Mouse (Mus musculus) midbrain, embryonic 13.5 days (tissue): ENCODE results near the gene Rgl2. TPM values are rescaled to one million over a fixed set of nuclear protein-coding genes. Genes with fewer than 3 reads are reported as not detected.

Experiments
- ATAC-seq: fragments of 200-750 bp; cut with Nextera tagmentation; 2 replicates; pipeline ENCODE4 v1.8.0; 2017; ENCODE audit warnings: mild to moderate bottlenecking, moderate TSS enrichment, moderate library complexity
- H3K27ac ChIP-seq: fragments of 300-500 bp; sonication (generic); 2 replicates; pipeline ENCODE4 v1.5.1; 2015; ENCODE audit warnings: inconsistent platforms, mild to moderate bottlenecking, moderate library complexity
- H3K27me3 ChIP-seq: fragments of 300-500 bp; sonication (generic); 2 replicates; pipeline ENCODE4 v1.6.1; 2015; ENCODE audit warnings: mild to moderate bottlenecking, inconsistent platforms
- H3K36me3 ChIP-seq: fragments of 300-500 bp; sonication (generic); 2 replicates; pipeline ENCODE4 v1.6.1; 2015; ENCODE audit warnings: mild to moderate bottlenecking, inconsistent platforms
- H3K4me1 ChIP-seq: fragments of 300-500 bp; sonication (generic); replicated peaks from 2 replicates; pipeline ENCODE4 v1.6.1; 2015; ENCODE audit warnings: inconsistent platforms
- H3K4me2 ChIP-seq: fragments of 300-500 bp; sonication (generic); replicated peaks from 2 replicates; pipeline ENCODE4 v1.6.1; 2015; ENCODE audit warnings: moderate library complexity, mild to moderate bottlenecking, inconsistent platforms
- H3K4me3 ChIP-seq: fragments of 300-500 bp; sonication (generic); replicated peaks from 2 replicates; pipeline ENCODE4 v1.5.1; 2015; ENCODE audit warnings: mild to moderate bottlenecking, inconsistent platforms
- H3K9ac ChIP-seq: fragments of 300-500 bp; sonication (generic); replicated peaks from 2 replicates; pipeline ENCODE4 v1.6.1; 2015; ENCODE audit warnings: mild to moderate bottlenecking, inconsistent platforms
- H3K9me3 ChIP-seq: fragments of 300-500 bp; sonication (generic); 2 replicates; pipeline ENCODE4 v1.6.1; 2016; ENCODE audit warnings: mild to moderate bottlenecking, inconsistent platforms
- WGBS: fragments of 180-500 bp; shearing (Covaris S2); methylation state at CpG from one replicate; pipeline ENCODE4 v1.1.7; 2015; 5-methylcytosine and 5-hydroxymethylcytosine counted together
- polyA plus RNA-seq: library from polyadenylated mRNA; unstranded; fragments of >200 nt; fragmentation: Nextera tagmentation; extraction: Ambion mirVana; gene quantifications from 2 replicates; pipeline ENCODE4 v1.2.1, GENCODE M21; 2015

The Rgl2 gene
- polyA plus RNA-seq, 1 experiment from 2014 or later = 56.9 TPM

GRCm38 (mm10) chr17:33954646-33955554 is 25.6 kb downstream of the Rgl2 start:
- ATAC-seq = peak; percentile 51; the same call in 1 of the 2 replicates
- WGBS = under 1% methylated on average over 33 of the region's 33 CpGs
- peaks cover 68% of the 10 kb centered on the region for H3K4me1 ChIP-seq

GRCm38 (mm10) chr17:33955555-33956214 is 26.3 kb downstream of the Rgl2 start, which contains the start of the genes Vps52 and Rps18:
Gene Vps52, plus strand, starts transcription at chr17:33955812.
Gene Rps18, minus strand, starts transcription at chr17:33956001.
- Histone ChIP-seq H3K27me3 (no peaks in the 10 kb centered on the region), H3K4me1 (peaks cover 60% of the 10 kb centered on the region), H3K4me3 (peak within 1 kb of the TSS; percentile 85), H3K9me3 (no peaks in the 10 kb centered on the region), H3K4me2 (peak within 1 kb of the TSS; percentile 87), H3K36me3 (peaks cover 57% of the 10 kb centered on the region), H3K9ac (peak within 1 kb of the TSS; percentile 96), H3K27ac (peak within 1 kb of the TSS; percentile 90)
- WGBS = under 1% methylated on average over 50 of the region's 50 CpGs
- ATAC-seq = peak; percentile 90

More at GRCm38 (mm10) chr17:33954646-33955554, 25.6 kb downstream of the Rgl2 start:
- peak overlapping the region; percentile 81 for H3K4me2 ChIP-seq
- H3K9me3 ChIP-seq = no peaks in the 10 kb centered on the region
- H3K27me3 ChIP-seq = no peaks in the 10 kb centered on the region
- peaks cover 52% of the 10 kb centered on the region for H3K36me3 ChIP-seq
- peak overlapping the region; percentile 96 for H3K9ac ChIP-seq
- peak overlapping the region; percentile 88 for H3K27ac ChIP-seq
- peak overlapping the region; percentile 85 for H3K4me3 ChIP-seq

- no peaks in the 10 kb centered on the region for H3K9me3 ChIP-seq
- H3K4me3 ChIP-seq = peak overlapping the region; percentile 85
- peaks cover 54% of the 10 kb centered on the region for H3K4me1 ChIP-seq
- no peak for ATAC-seq
- peak overlapping the region; percentile 89 for H3K9ac ChIP-seq
- peak overlapping the region; percentile 90 for H3K27ac ChIP-seq
- H3K27me3 ChIP-seq = no peaks in the 10 kb centered on the region
- peak overlapping the region; percentile 87 for H3K4me2 ChIP-seq
- WGBS = 12% methylated on average over 10 of the region's 10 CpGs
- H3K36me3 ChIP-seq = peaks cover 64% of the 10 kb centered on the region
These were observed 27.0 kb downstream of the Rgl2 start for GRCm38 (mm10) chr17:33956336-33956735.

- Histone ChIP-seq H3K4me2 (no peak overlapping the region), H3K36me3 (peaks cover 65% of the 10 kb centered on the region), H3K9me3 (no peaks in the 10 kb centered on the region), H3K27me3 (no peaks in the 10 kb centered on the region), H3K4me1 (peaks cover 42% of the 10 kb centered on the region), H3K4me3 (no peak overlapping the region), H3K9ac (no peak overlapping the region), H3K27ac (no peak overlapping the region)
- WGBS = 91% methylated on average over 6 of the region's 6 CpGs
- ATAC-seq = no peak
These were observed 28.1 kb downstream of the Rgl2 start for GRCm38 (mm10) chr17:33957493-33957892.

GRCm38 (mm10) chr17:33958451-33958850 is 29.1 kb downstream of the Rgl2 start:
- 93% methylated on average over 11 of the region's 11 CpGs for WGBS
- peaks cover 65% of the 10 kb centered on the region for H3K36me3 ChIP-seq

GRCm38 (mm10) chr17:33959135-33959534 is 29.8 kb downstream of the Rgl2 start:
- H3K36me3 ChIP-seq = peaks cover 66% of the 10 kb centered on the region
- no peaks in the 10 kb centered on the region for H3K9me3 ChIP-seq
- H3K4me3 ChIP-seq = no peak overlapping the region
- H3K9ac ChIP-seq = no peak overlapping the region
- H3K4me1 ChIP-seq = peaks cover 26% of the 10 kb centered on the region
- no peak overlapping the region for H3K27ac ChIP-seq
- 96% methylated on average over 13 of the region's 13 CpGs for WGBS
- H3K27me3 ChIP-seq = no peaks in the 10 kb centered on the region
- H3K4me2 ChIP-seq = no peak overlapping the region
- no peak for ATAC-seq

More at GRCm38 (mm10) chr17:33958451-33958850, 29.1 kb downstream of the Rgl2 start:
- Histone ChIP-seq H3K27ac (no peak overlapping the region), H3K27me3 (no peaks in the 10 kb centered on the region), H3K4me1 (peaks cover 33% of the 10 kb centered on the region), H3K4me2 (no peak overlapping the region), H3K9ac (no peak overlapping the region), H3K9me3 (no peaks in the 10 kb centered on the region), H3K4me3 (no peak overlapping the region)
- ATAC-seq = no peak

- H3K4me3 ChIP-seq = no peak overlapping the region
- 96% methylated on average over 15 of the region's 15 CpGs for WGBS
- no peak for ATAC-seq
- H3K9me3 ChIP-seq = no peaks in the 10 kb centered on the region
- H3K4me1 ChIP-seq = peaks cover 18% of the 10 kb centered on the region
- peaks cover 69% of the 10 kb centered on the region for H3K36me3 ChIP-seq
- no peak overlapping the region for H3K27ac ChIP-seq
- 0 out of 2 replicates have a peak overlapping the region, but pooled peaks have one; percentile 19 for H3K9ac ChIP-seq
- H3K4me2 ChIP-seq = no peak overlapping the region
- no peaks in the 10 kb centered on the region for H3K27me3 ChIP-seq
These were observed 30.6 kb downstream of the Rgl2 start for GRCm38 (mm10) chr17:33959948-33960347.

GRCm38 (mm10) chr17:33962876-33963275 is 33.5 kb downstream of the Rgl2 start:
- Histone ChIP-seq H3K9me3 (no peaks in the 10 kb centered on the region), H3K36me3 (peaks cover 84% of the 10 kb centered on the region), H3K9ac (no peak overlapping the region), H3K27me3 (no peaks in the 10 kb centered on the region), H3K4me1 (peaks cover 3% of the 10 kb centered on the region), H3K4me3 (no peak overlapping the region), H3K27ac (no peak overlapping the region), H3K4me2 (no peak overlapping the region)
- no peak for ATAC-seq
- WGBS = 97% methylated on average over 7 of the region's 7 CpGs

- H3K36me3 ChIP-seq = peaks cover 60% of the 10 kb centered on the region
- no peak for ATAC-seq
These were observed 35.9 kb downstream of the Rgl2 start for GRCm38 (mm10) chr17:33965082-33965845.

GRCm38 (mm10) chr17:33965846-33966550 is 36.7 kb downstream of the Rgl2 start:
- H3K4me1 ChIP-seq = no peaks in the 10 kb centered on the region
- no peak for ATAC-seq
- WGBS = 88% methylated on average over 16 of the region's 16 CpGs
- H3K27me3 ChIP-seq = no peaks in the 10 kb centered on the region
- H3K36me3 ChIP-seq = peaks cover 53% of the 10 kb centered on the region
- no peak overlapping the region for H3K9ac ChIP-seq
- no peak overlapping the region for H3K27ac ChIP-seq
- no peaks in the 10 kb centered on the region for H3K9me3 ChIP-seq
- no peak overlapping the region for H3K4me2 ChIP-seq
- no peak overlapping the region for H3K4me3 ChIP-seq

More at GRCm38 (mm10) chr17:33965082-33965845, 35.9 kb downstream of the Rgl2 start:
- Histone ChIP-seq H3K9me3 (no peaks in the 10 kb centered on the region), H3K4me2 (no peak overlapping the region), H3K9ac (no peak overlapping the region), H3K27ac (no peak overlapping the region), H3K4me3 (no peak overlapping the region), H3K4me1 (no peaks in the 10 kb centered on the region), H3K27me3 (no peaks in the 10 kb centered on the region)
- WGBS = 93% methylated on average over 17 of the region's 17 CpGs

GRCm38 (mm10) chr17:33968489-33968888 is 39.1 kb downstream of the Rgl2 start:
- 5% methylated on average over 9 of the region's 9 CpGs for WGBS
- H3K27me3 ChIP-seq = 0 out of 2 replicates have a peak, but pooled peaks cover 5% of the 10 kb centered on the region
- no peak overlapping the region for H3K4me2 ChIP-seq
- H3K9me3 ChIP-seq = no peaks in the 10 kb centered on the region
- no peaks in the 10 kb centered on the region for H3K4me1 ChIP-seq
- H3K36me3 ChIP-seq = peaks cover 28% of the 10 kb centered on the region
- no peak overlapping the region for H3K9ac ChIP-seq
- peak overlapping the region; percentile 14; the same call in 1 of the 2 replicates for H3K27ac ChIP-seq
- ATAC-seq = peak; percentile 76
- H3K4me3 ChIP-seq = no peak overlapping the region
